ENCODE assay signal across 7 mouse cellular contexts in the genomic region with DNA sequence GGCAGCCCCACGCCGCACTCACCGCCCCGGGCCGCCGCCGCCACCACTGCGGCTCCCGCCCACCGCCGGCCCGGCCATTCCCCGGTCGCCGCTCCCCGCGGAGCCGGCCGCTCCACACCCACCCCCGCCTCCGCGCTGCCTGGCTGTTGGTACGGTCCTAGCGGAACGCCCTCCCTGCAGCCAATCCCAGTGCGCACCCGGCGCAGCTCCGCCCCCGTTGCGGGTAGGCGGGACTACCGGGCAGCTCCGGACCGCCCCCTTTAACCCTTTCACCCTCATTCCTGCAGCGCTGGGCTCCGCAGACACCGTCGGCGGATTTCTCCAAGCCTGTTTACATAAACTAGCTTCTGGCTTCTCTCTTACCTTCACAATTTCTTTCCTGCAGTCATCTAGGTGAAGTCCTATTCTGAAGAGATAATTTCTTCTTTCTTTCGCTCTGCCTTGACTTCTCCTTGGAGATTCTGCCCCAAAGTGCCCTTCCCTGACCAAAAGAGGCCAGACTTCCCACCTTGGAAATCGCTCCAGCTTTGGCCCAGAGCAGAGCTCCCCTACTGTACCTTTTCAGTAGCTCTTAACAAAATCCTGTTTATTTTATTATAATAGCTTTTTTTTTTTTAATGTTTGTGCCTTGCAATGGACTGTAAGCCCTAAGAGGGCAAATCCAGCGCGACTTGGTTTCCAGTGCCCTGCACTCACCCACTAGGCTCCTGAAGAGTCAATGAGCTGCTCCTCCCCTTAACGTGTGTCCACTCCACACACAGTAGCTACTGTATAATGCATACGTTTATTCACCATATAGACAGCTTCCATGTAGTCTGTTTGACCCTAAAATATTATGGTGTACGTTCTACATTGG. TPM values are rescaled to one million over a fixed set of nuclear protein-coding genes. Genes with fewer than 3 reads are reported as not detected.
DNase-seq lines count a peak whose midpoint lies in the region; ATAC-seq and TF ChIP-seq lines count a peak whose summit lies in the region.

A gene (minus strand): TSS at position 137 of the 856 bp plus-strand sequence.

- H3K9ac ChIP-seq in embryonic facial prominence, embryonic 12.5 days = peak within 1 kb of the TSS; percentile 82
- peak within 1 kb of the TSS; percentile 86 for H3K9ac ChIP-seq in limb, embryonic 12.5 days (replicated peaks)
- peak within 1 kb of the TSS; percentile 94 for H3K9ac ChIP-seq in midbrain, embryonic 15.5 days

- no peaks in the 10 kb centered on the region for H3K27me3 ChIP-seq in embryonic facial prominence, embryonic 12.5 days
- H3K27me3 ChIP-seq in kidney, adult 2 months (replicated peaks; ENCODE audit: control insufficient read depth, insufficient read depth, low read length) = no peaks in the 10 kb centered on the region
- H3K27me3 ChIP-seq in limb, embryonic 12.5 days = peaks cover 9% of the 10 kb centered on the region; the same call in 1 of the 2 replicates
- H3K27me3 ChIP-seq in midbrain, embryonic 15.5 days (replicated peaks) = no peaks in the 10 kb centered on the region
- no peaks in the 10 kb centered on the region for H3K27me3 ChIP-seq in spleen, adult 2 months (ENCODE audit: control insufficient read depth, insufficient read depth, low read length)

- H3K4me2 ChIP-seq in embryonic facial prominence, embryonic 12.5 days (replicated peaks) = peak within 1 kb of the TSS; percentile 63
- H3K4me2 ChIP-seq in limb, embryonic 12.5 days = peak within 1 kb of the TSS; percentile 76
- peak within 1 kb of the TSS; percentile 75 for H3K4me2 ChIP-seq in midbrain, embryonic 15.5 days

- no peaks in the 10 kb centered on the region for H3K36me3 ChIP-seq in embryonic facial prominence, embryonic 12.5 days
- no peaks in the 10 kb centered on the region for H3K36me3 ChIP-seq in kidney, adult 2 months (ENCODE audit: control insufficient read depth, insufficient read depth, low read length)
- peaks cover 18% of the 10 kb centered on the region; the same call in 1 of the 2 replicates for H3K36me3 ChIP-seq in limb, embryonic 12.5 days
- H3K36me3 ChIP-seq in midbrain, embryonic 15.5 days (replicated peaks) = no peaks in the 10 kb centered on the region
- H3K36me3 ChIP-seq in spleen, adult 2 months (ENCODE audit: control insufficient read depth, insufficient read depth, low read length) = no peaks in the 10 kb centered on the region

- DNase-seq in adrenal gland, postnatal 25 days = peak; percentile 98
- DNase-seq in heart, adult 18-20 months = peak; percentile 97 to 98
- peak; percentile 98 for DNase-seq in kidney, adult 2 months
- peak; percentile 85 to 95 for DNase-seq in spleen, adult 2 months (ENCODE audit: low read depth in 1 of 2, low spot score in 2 of 2)

- TF ChIP-seq CTCF in kidney, adult 2 months (conservative IDR thresholded peaks at IDR 0.05; ENCODE audit: insufficient read depth, insufficient read length, low read depth, low read length) = no peak
- TF ChIP-seq CTCF in spleen, adult 2 months (IDR thresholded peaks at IDR 0.05; ENCODE audit: extremely low read depth, insufficient read depth, insufficient read length, insufficient replicate concordance) = no peak

- H3K9me3 ChIP-seq in embryonic facial prominence, embryonic 12.5 days = no peaks in the 10 kb centered on the region
- H3K9me3 ChIP-seq in limb, embryonic 12.5 days = no peaks in the 10 kb centered on the region
- no peaks in the 10 kb centered on the region for H3K9me3 ChIP-seq in midbrain, embryonic 15.5 days

- WGBS in embryonic facial prominence, embryonic 12.5 days = under 1% methylated on average over 43 of the region's 47 CpGs
- 4% methylated on average over 44 of the region's 47 CpGs for WGBS in kidney, adult 2 months
- WGBS in limb, embryonic 12.5 days = 1% methylated on average over 39 of the region's 47 CpGs
- WGBS in midbrain, embryonic 15.5 days = 1% methylated on average over 46 of the region's 47 CpGs
- WGBS in spleen, adult 2 months = 5% methylated on average over 31 of the region's 47 CpGs

- H3K27ac ChIP-seq in embryonic facial prominence, embryonic 12.5 days = peak within 1 kb of the TSS; percentile 89
- H3K27ac ChIP-seq in kidney, adult 2 months (ENCODE audit: insufficient read depth, low read depth, low read length) = peak within 1 kb of the TSS; percentile 95
- peak within 1 kb of the TSS; percentile 86 for H3K27ac ChIP-seq in limb, embryonic 12.5 days
- peak within 1 kb of the TSS; percentile 94 for H3K27ac ChIP-seq in midbrain, embryonic 15.5 days
- H3K27ac ChIP-seq in spleen, adult 2 months (ENCODE audit: insufficient read depth, low read length) = peak within 1 kb of the TSS; percentile 74

- peak; percentile 96 for ATAC-seq in embryonic facial prominence, embryonic 12.5 days (ENCODE audit: insufficient number of reproducible peaks, insufficient read depth, low FRiP score, low TSS enrichment)
- ATAC-seq in limb, embryonic 12.5 days (ENCODE audit: insufficient number of reproducible peaks, insufficient read depth, low FRiP score, low TSS enrichment, low read depth) = peak; percentile 93
- peak; percentile 98 for ATAC-seq in midbrain, embryonic 15.5 days (replicated peaks)

- H3K4me3 ChIP-seq in embryonic facial prominence, embryonic 12.5 days = peak within 1 kb of the TSS; percentile 87
- peak within 1 kb of the TSS; percentile 95 for H3K4me3 ChIP-seq in kidney, adult 2 months (ENCODE audit: insufficient read depth, low read depth, low read length)
- peak within 1 kb of the TSS; percentile 97 for H3K4me3 ChIP-seq in limb, embryonic 12.5 days (replicated peaks)
- peak within 1 kb of the TSS; percentile 95 for H3K4me3 ChIP-seq in midbrain, embryonic 15.5 days
- peak within 1 kb of the TSS; percentile 87 for H3K4me3 ChIP-seq in spleen, adult 2 months (ENCODE audit: extremely low read depth, insufficient read depth, insufficient read length)

- no peaks in the 10 kb centered on the region; the same call in 1 of the 2 replicates for H3K4me1 ChIP-seq in embryonic facial prominence, embryonic 12.5 days
- H3K4me1 ChIP-seq in kidney, adult 2 months (ENCODE audit: control insufficient read depth, insufficient read depth, low read length) = peaks cover 13% of the 10 kb centered on the region; the same call in 1 of the 2 replicates
- 0 out of 2 replicates have a peak, but pooled peaks cover 10% of the 10 kb centered on the region for H3K4me1 ChIP-seq in limb, embryonic 12.5 days (replicated peaks)
- peaks cover 20% of the 10 kb centered on the region for H3K4me1 ChIP-seq in midbrain, embryonic 15.5 days
- H3K4me1 ChIP-seq in spleen, adult 2 months (ENCODE audit: control insufficient read depth, insufficient read depth, insufficient read length) = peaks cover 2% of the 10 kb centered on the region

- TF ChIP-seq POLR2A in kidney, adult 2 months (IDR thresholded peaks at IDR 0.05; ENCODE audit: low read depth, low read length) = no peak
- no peak for TF ChIP-seq POLR2A in spleen, adult 2 months (IDR thresholded peaks at IDR 0.05; ENCODE audit: low read depth, low read length)

RNA-seq across cellular contexts. Expression of the gene that starts here (rescaled TPM):
- total RNA-seq in adrenal gland, postnatal 25 days (2021) = 47.6 and 58.9 TPM in 2 replicates
- polyA plus RNA-seq in embryonic facial prominence, embryonic 12.5 days (2016; fragmentation: Nextera tagmentation; extraction: Ambion mirVana) = 26.0 and 26.2 TPM in 2 replicates
- 10 to 100 TPM; 59.9 to 61.3 TPM for total RNA-seq in heart, adult 18-20 months (2021)
- 42.2 and 43.6 TPM in 2 replicates for polyA plus RNA-seq in kidney, adult 2 months (2012; rRNA removed)
- polyA plus RNA-seq in limb, embryonic 12.5 days (2016; fragmentation: Nextera tagmentation; extraction: Ambion mirVana) = 24.3 and 25.6 TPM in 2 replicates
- 34.2 and 34.7 TPM in 2 replicates for polyA plus RNA-seq in midbrain, embryonic 15.5 days (2015; fragmentation: Nextera tagmentation; extraction: Ambion mirVana)
- polyA plus RNA-seq in spleen, adult 2 months (2012; rRNA removed) = 8.9 and 9.6 TPM in 2 replicates

Comparison
In these comparisons a context has a peak if more than half of its experiments do, and no peak if none do; other contexts are left out.
1. Peak in every context shown above with its lines: DNase-seq, ATAC-seq, H3K4me3 ChIP-seq and H3K27ac ChIP-seq.